Mouse (Mus musculus): ENCODE measurements at regions not wholly inside any gene's neighbourhood (a gene's known extent, or its start where the extent isn't known, plus 50 kb on each side); places are given as distances from the start of the nearest gene placed in this dataset.
A peak's percentile ranks its signal among the peaks of the same experiment; 100 is the strongest.

DNA sequence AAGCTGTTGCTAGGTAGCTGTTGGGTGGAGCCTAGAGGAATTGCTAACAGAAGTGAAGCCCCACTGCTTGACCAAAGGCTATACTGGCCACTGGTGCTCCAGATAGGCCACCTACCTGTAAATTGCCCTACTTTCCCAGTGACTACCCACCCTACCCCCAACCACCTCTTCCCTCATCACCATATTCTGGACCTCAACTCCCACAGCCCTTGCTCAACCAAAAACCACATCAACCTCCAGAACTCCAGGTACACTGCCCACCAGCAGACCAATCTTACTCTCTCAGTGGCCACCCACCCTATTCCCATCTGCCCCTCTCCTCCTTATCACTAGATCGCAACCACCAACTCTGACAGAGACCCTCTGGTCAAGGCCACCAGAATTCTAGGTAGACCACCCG is 63.4 kb upstream of the D7Ertd443e start:
- Histone ChIP-seq H3K27ac (ENCODE audit: insufficient read depth, low read depth, low read length, poor library complexity, severe bottlenecking) (no peak overlapping the region), H3K4me1 (ENCODE audit: control insufficient read depth in 2 of 2, insufficient read depth in 2 of 2, low read length in 2 of 2, poor library complexity in 1 of 2) (no peaks in the 10 kb centered on the region), H3K9ac (ENCODE audit: insufficient read depth, low read depth, low read length, poor library complexity, severe bottlenecking) (no peak overlapping the region), H3K36me3 (ENCODE audit: control insufficient read depth, insufficient read depth, low read length, poor library complexity, severe bottlenecking) (no peaks in the 10 kb centered on the region), H3K4me3 (ENCODE audit: insufficient read depth in 1 of 2, low read depth in 1 of 2, low read length in 2 of 2, poor library complexity in 1 of 2, severe bottlenecking in 1 of 2) (no peak overlapping the region), H3K9me3 (ENCODE audit: control insufficient read depth, insufficient read depth, low read depth, low read length) (no peaks in the 10 kb centered on the region)
- DNase-seq (ENCODE audit: low read depth, low spot score), result no peak
- no peak for TF ChIP-seq HCFC1 (IDR thresholded peaks at IDR 0.05; ENCODE audit: borderline replicate concordance, insufficient read depth, low read length)
- TF ChIP-seq ZC3H11A (IDR thresholded peaks at IDR 0.05; ENCODE audit: borderline replicate concordance, low read depth, low read length), result no peak
- TF ChIP-seq CHD2 (IDR thresholded peaks at IDR 0.05; ENCODE audit: low read depth, low read length), result no peak
- TF ChIP-seq MAFK (IDR thresholded peaks at IDR 0.05; ENCODE audit: insufficient read depth, low read depth, low read length), result no peak
- TF ChIP-seq ZNF384 (IDR thresholded peaks at IDR 0.05; ENCODE audit: low read depth, low read length), result no peak
- in situ Hi-C loops (cut with MboI; ENCODE audit: low sequenced_read_pairs in 2 of 2, unreplicated experiment in 2 of 2), result no loop called here

DNA sequence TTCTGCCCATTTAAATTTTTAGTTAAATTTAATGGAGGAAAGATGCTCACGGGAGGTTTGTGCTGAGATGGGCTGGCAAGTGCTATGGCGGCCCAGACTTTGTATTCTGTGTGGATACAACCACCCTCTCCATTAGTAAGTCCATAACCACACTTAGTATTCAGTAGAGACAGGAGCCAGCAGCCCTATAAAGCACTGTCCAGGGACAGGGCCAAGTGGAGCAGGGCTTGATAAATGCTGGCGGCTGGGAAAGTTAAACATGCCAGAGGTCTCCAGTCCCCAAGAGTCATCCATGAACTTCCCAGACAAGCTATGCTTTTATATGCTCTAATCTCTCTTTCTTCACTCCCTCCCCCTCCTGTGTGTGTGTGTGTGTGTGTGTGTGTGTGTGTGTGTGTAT is 77.2 kb upstream of the D7Ertd443e start:
- H3K9ac ChIP-seq (ENCODE audit: insufficient read depth, low read depth, low read length, poor library complexity, severe bottlenecking), result no peak overlapping the region
- no peak overlapping the region for H3K4me3 ChIP-seq (ENCODE audit: insufficient read depth in 1 of 2, low read depth in 1 of 2, low read length in 2 of 2, poor library complexity in 1 of 2, severe bottlenecking in 1 of 2)
- no peaks in the 10 kb centered on the region for H3K4me1 ChIP-seq (ENCODE audit: control insufficient read depth in 2 of 2, insufficient read depth in 2 of 2, low read length in 2 of 2, poor library complexity in 1 of 2)
- H3K9me3 ChIP-seq (ENCODE audit: control insufficient read depth, insufficient read depth, low read depth, low read length), result no peaks in the 10 kb centered on the region
- no peak overlapping the region for H3K27ac ChIP-seq (ENCODE audit: insufficient read depth, low read depth, low read length, poor library complexity, severe bottlenecking)
- no peak for TF ChIP-seq MAFK (IDR thresholded peaks at IDR 0.05; ENCODE audit: insufficient read depth, low read depth, low read length)
- no peak for TF ChIP-seq ZC3H11A (IDR thresholded peaks at IDR 0.05; ENCODE audit: borderline replicate concordance, low read depth, low read length)
- TF ChIP-seq CHD2 (IDR thresholded peaks at IDR 0.05; ENCODE audit: low read depth, low read length), result no peak
- TF ChIP-seq HCFC1 (IDR thresholded peaks at IDR 0.05; ENCODE audit: borderline replicate concordance, insufficient read depth, low read length), result no peak
- no peak for TF ChIP-seq ZNF384 (IDR thresholded peaks at IDR 0.05; ENCODE audit: low read depth, low read length)
- no peaks in the 10 kb centered on the region for H3K36me3 ChIP-seq (ENCODE audit: control insufficient read depth, insufficient read depth, low read length, poor library complexity, severe bottlenecking)
- no peak for DNase-seq (ENCODE audit: low read depth, low spot score)
- in situ Hi-C loops (cut with MboI; ENCODE audit: low sequenced_read_pairs in 2 of 2, unreplicated experiment in 2 of 2), result no loop called here

DNA sequence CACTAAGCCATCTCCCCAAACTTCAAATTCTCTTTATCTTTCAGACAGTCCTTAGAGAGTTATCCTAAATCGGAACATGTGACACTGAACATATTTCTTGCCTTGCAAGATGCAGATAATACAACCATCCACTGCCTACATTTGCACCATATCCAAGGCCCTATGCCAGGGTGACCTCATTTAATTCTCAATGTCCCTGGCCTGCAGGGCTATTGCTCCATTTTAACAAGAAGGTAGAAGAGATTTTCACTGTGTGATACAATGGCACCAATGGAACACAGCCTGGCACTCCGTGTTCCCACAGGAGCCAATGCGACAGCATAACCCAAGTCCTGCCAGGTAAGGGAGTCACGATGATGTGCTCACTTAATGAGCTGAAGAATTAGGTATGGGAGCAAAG is 77.9 kb upstream of the D7Ertd443e start:
- DNase-seq (ENCODE audit: low read depth, low spot score), result no peak
- Histone ChIP-seq H3K4me3 (ENCODE audit: insufficient read depth in 1 of 2, low read depth in 1 of 2, low read length in 2 of 2, poor library complexity in 1 of 2, severe bottlenecking in 1 of 2) (no peak overlapping the region), H3K9ac (ENCODE audit: insufficient read depth, low read depth, low read length, poor library complexity, severe bottlenecking) (no peak overlapping the region), H3K36me3 (ENCODE audit: control insufficient read depth, insufficient read depth, low read length, poor library complexity, severe bottlenecking) (no peaks in the 10 kb centered on the region), H3K4me1 (ENCODE audit: control insufficient read depth in 2 of 2, insufficient read depth in 2 of 2, low read length in 2 of 2, poor library complexity in 1 of 2) (no peaks in the 10 kb centered on the region), H3K9me3 (ENCODE audit: control insufficient read depth, insufficient read depth, low read depth, low read length) (no peaks in the 10 kb centered on the region), H3K27ac (ENCODE audit: insufficient read depth, low read depth, low read length, poor library complexity, severe bottlenecking) (no peak overlapping the region)
- in situ Hi-C loops (cut with MboI; ENCODE audit: low sequenced_read_pairs in 2 of 2, unreplicated experiment in 2 of 2), result no loop called here
- no peak for TF ChIP-seq ZNF384 (IDR thresholded peaks at IDR 0.05; ENCODE audit: low read depth, low read length)
- TF ChIP-seq ZC3H11A (IDR thresholded peaks at IDR 0.05; ENCODE audit: borderline replicate concordance, low read depth, low read length), result no peak
- TF ChIP-seq HCFC1 (IDR thresholded peaks at IDR 0.05; ENCODE audit: borderline replicate concordance, insufficient read depth, low read length), result no peak
- TF ChIP-seq CHD2 (IDR thresholded peaks at IDR 0.05; ENCODE audit: low read depth, low read length), result no peak
- TF ChIP-seq MAFK (IDR thresholded peaks at IDR 0.05; ENCODE audit: insufficient read depth, low read depth, low read length), result no peak

DNA sequence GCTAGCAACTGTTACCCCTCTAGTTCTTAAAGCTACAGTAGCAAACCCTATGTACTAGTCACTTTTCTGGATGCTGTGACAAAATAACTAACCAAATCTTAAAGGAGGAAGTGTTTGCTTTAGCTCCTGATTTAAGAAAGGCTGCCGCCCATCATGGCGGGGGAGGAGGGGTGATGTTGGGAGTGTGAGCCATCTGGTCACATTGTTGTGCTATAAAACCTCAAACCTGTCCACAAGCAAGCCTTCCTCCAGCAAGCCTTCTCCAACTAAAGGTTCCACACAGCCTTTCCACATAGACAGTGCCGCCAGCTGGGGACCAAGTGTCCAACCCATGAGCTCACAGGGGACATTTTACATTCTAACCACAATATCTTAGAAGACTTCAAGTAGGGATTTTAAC is 81.8 kb upstream of the D7Ertd443e start:
- H3K36me3 ChIP-seq (ENCODE audit: control insufficient read depth, insufficient read depth, low read length, poor library complexity, severe bottlenecking), result no peaks in the 10 kb centered on the region
- H3K4me1 ChIP-seq (ENCODE audit: control insufficient read depth in 2 of 2, insufficient read depth in 2 of 2, low read length in 2 of 2, poor library complexity in 1 of 2), result no peaks in the 10 kb centered on the region
- no peak for DNase-seq (ENCODE audit: low read depth, low spot score)
- no peak overlapping the region for H3K4me3 ChIP-seq (ENCODE audit: insufficient read depth in 1 of 2, low read depth in 1 of 2, low read length in 2 of 2, poor library complexity in 1 of 2, severe bottlenecking in 1 of 2)
- no peak overlapping the region for H3K9ac ChIP-seq (ENCODE audit: insufficient read depth, low read depth, low read length, poor library complexity, severe bottlenecking)
- in situ Hi-C loops (cut with MboI; ENCODE audit: low sequenced_read_pairs in 2 of 2, unreplicated experiment in 2 of 2), result no loop called here
- H3K27ac ChIP-seq (ENCODE audit: insufficient read depth, low read depth, low read length, poor library complexity, severe bottlenecking), result no peak overlapping the region
- H3K9me3 ChIP-seq (ENCODE audit: control insufficient read depth, insufficient read depth, low read depth, low read length), result no peaks in the 10 kb centered on the region
- TF ChIP-seq HCFC1 (IDR thresholded peaks at IDR 0.05; ENCODE audit: borderline replicate concordance, insufficient read depth, low read length) (no peak), CHD2 (IDR thresholded peaks at IDR 0.05; ENCODE audit: low read depth, low read length) (no peak), MAFK (IDR thresholded peaks at IDR 0.05; ENCODE audit: insufficient read depth, low read depth, low read length) (no peak), ZC3H11A (IDR thresholded peaks at IDR 0.05; ENCODE audit: borderline replicate concordance, low read depth, low read length) (no peak)

DNA sequence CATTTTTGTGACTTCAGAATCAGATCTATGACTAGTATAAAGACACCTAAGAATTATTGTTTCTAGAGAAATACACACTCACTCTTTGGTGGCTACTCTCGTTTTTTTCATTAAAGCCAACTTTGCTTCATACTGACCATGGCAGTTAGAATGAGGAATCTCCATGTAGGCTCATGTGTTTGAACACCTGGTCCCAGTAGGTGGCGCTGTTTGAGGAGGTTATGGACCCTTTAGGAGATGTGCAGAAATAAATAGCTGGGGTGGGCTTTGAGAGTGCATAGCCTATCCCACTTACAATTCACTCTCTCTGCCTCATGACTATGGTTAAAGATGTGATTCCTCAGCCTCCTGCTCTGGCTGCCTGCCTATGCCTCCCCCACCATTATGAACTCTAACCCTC is 85.8 kb upstream of the D7Ertd443e start:
- peak; percentile 54 for DNase-seq (ENCODE audit: low read depth, low spot score)
- no peak overlapping the region for H3K4me3 ChIP-seq (ENCODE audit: insufficient read depth in 1 of 2, low read depth in 1 of 2, low read length in 2 of 2, poor library complexity in 1 of 2, severe bottlenecking in 1 of 2)

More for the DNA sequence above, 85.8 kb upstream of the D7Ertd443e start:
- TF ChIP-seq ZC3H11A (IDR thresholded peaks at IDR 0.05; ENCODE audit: borderline replicate concordance, low read depth, low read length), result peak; percentile 22; the same call in 1 of the 2 replicates
- TF ChIP-seq MAFK (IDR thresholded peaks at IDR 0.05; ENCODE audit: insufficient read depth, low read depth, low read length), result no peak
- Histone ChIP-seq H3K9me3 (ENCODE audit: control insufficient read depth, insufficient read depth, low read depth, low read length) (no peaks in the 10 kb centered on the region), H3K4me1 (ENCODE audit: control insufficient read depth in 2 of 2, insufficient read depth in 2 of 2, low read length in 2 of 2, poor library complexity in 1 of 2) (no peaks in the 10 kb centered on the region), H3K27ac (ENCODE audit: insufficient read depth, low read depth, low read length, poor library complexity, severe bottlenecking) (no peak overlapping the region), H3K9ac (ENCODE audit: insufficient read depth, low read depth, low read length, poor library complexity, severe bottlenecking) (no peak overlapping the region), H3K36me3 (ENCODE audit: control insufficient read depth, insufficient read depth, low read length, poor library complexity, severe bottlenecking) (no peaks in the 10 kb centered on the region)
- in situ Hi-C loops (cut with MboI; ENCODE audit: low sequenced_read_pairs in 2 of 2, unreplicated experiment in 2 of 2), result no loop called here

All from ES-E14 (cell line).